Mouse (Mus musculus): Measurements from ENCODE around the gene Opalin. TPM values are rescaled to one million over a fixed set of nuclear protein-coding genes. Genes with fewer than 3 reads are reported as not detected.

Gene Opalin
- polyA plus RNA-seq, 1 experiment from 2014 or later: not detected

DNA sequence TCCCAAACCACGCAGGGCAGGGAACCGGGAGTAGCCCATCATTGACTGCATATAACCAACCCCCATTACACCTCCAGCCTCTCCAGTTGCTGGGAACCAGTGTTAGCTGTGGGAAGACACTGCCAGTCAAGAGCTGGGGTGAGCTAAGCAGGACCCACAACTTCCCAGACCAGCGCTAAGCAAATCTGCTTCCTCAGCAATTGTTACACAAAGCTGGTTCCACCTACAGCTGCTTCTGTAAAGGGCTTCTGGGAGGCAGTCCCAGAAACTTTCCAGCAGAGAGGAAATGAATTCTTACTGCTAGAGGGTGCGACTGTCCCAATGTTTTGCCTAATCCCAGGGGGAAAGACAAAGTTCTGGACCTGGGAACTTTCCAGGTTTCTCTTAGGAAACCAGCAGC lies 22.2 kb downstream of the Opalin start:
- H3K4me3 ChIP-seq: no peak overlapping the region
- H3K9me3 ChIP-seq: no peaks in the 10 kb centered on the region
- no peaks in the 10 kb centered on the region for H3K36me3 ChIP-seq
- no peak overlapping the region for H3K27ac ChIP-seq (replicated peaks)
- no peaks in the 10 kb centered on the region for H3K4me1 ChIP-seq
- no peak overlapping the region for H3K9ac ChIP-seq (replicated peaks)
- no peak overlapping the region for H3K4me2 ChIP-seq (replicated peaks)
- H3K27me3 ChIP-seq: no peaks in the 10 kb centered on the region
- no peak for ATAC-seq (replicated peaks)
- WGBS: 76% methylated on average over 4 of the region's 4 CpGs

DNA sequence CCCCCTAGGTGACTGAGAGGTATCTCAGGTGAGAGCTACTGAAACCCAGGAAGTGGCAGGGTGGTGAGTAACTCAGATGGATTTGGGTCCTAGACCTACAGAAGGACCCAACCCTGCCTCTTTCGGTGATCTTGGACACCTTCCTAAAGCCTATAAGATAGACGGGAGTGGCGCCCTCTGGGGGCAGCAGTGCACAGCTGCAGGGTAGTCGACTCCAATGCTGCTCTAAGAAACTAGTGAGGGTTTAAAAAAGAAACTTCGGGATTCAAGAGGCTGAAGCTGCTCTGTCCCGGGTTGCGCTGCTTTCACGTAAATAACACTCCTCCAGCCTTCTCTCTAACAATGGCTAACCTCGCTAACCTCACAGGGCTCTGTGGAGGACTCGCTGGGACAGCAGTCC lies 23.4 kb downstream of the Opalin start:
- no peaks in the 10 kb centered on the region for H3K36me3 ChIP-seq
- H3K27ac ChIP-seq (replicated peaks): no peak overlapping the region
- 42% methylated on average over 10 of the region's 10 CpGs for WGBS
- H3K4me2 ChIP-seq (replicated peaks): no peak overlapping the region
- H3K27me3 ChIP-seq: no peaks in the 10 kb centered on the region
- H3K4me3 ChIP-seq: no peak overlapping the region
- no peaks in the 10 kb centered on the region for H3K9me3 ChIP-seq
- H3K9ac ChIP-seq (replicated peaks): no peak overlapping the region
- no peak for ATAC-seq (replicated peaks)
- H3K4me1 ChIP-seq: no peaks in the 10 kb centered on the region

GRCm38 (mm10) chr19:41052247-41052646 lies 24.7 kb downstream of the Opalin start:
- Histone ChIP-seq H3K9me3 (no peaks in the 10 kb centered on the region), H3K27ac (replicated peaks) (no peak overlapping the region), H3K36me3 (no peaks in the 10 kb centered on the region), H3K4me1 (no peaks in the 10 kb centered on the region), H3K27me3 (no peaks in the 10 kb centered on the region), H3K9ac (replicated peaks) (no peak overlapping the region), H3K4me3 (no peak overlapping the region), H3K4me2 (replicated peaks) (no peak overlapping the region)
- WGBS: 74% methylated on average over 5 of the region's 5 CpGs
- no peak for ATAC-seq (replicated peaks)

DNA sequence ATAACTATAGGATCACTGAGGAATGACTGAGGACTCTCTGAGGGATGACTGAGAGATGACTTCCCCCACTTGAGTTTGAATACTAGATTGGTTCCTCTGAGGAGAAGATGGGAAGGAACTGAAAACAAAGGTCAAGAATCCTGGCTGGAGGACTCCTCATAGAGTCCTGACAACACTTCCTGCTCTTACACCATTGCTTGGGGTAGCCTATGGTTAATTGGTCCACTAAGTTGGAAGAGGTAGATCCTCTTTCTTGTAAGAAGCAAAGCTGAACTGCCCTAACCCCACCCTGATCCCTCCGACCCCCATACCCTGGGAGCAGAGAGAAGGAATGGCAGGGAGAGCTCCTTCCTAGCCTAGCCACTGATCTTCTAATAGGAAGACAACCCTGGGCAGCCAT lies 25.2 kb downstream of the Opalin start:
- H3K4me1 ChIP-seq: no peaks in the 10 kb centered on the region
- no peaks in the 10 kb centered on the region for H3K36me3 ChIP-seq
- no peak overlapping the region for H3K9ac ChIP-seq (replicated peaks)
- no peaks in the 10 kb centered on the region for H3K9me3 ChIP-seq
- no peak overlapping the region for H3K4me3 ChIP-seq
- no peak overlapping the region for H3K4me2 ChIP-seq (replicated peaks)
- no peaks in the 10 kb centered on the region for H3K27me3 ChIP-seq
- no peak overlapping the region for H3K27ac ChIP-seq (replicated peaks)
- WGBS: 93% methylated on average over 1 of the region's 1 CpGs
- no peak for ATAC-seq (replicated peaks)

- no peaks in the 10 kb centered on the region for H3K36me3 ChIP-seq
- H3K4me3 ChIP-seq: no peak overlapping the region
- 90% methylated on average over 3 of the region's 3 CpGs for WGBS
- no peaks in the 10 kb centered on the region for H3K9me3 ChIP-seq
- H3K27me3 ChIP-seq: no peaks in the 10 kb centered on the region
- H3K9ac ChIP-seq (replicated peaks): no peak overlapping the region
- H3K27ac ChIP-seq (replicated peaks): peak overlapping the region; percentile 50; the same call in 1 of the 2 replicates
- H3K4me2 ChIP-seq (replicated peaks): no peak overlapping the region
- ATAC-seq (replicated peaks): no peak
- no peaks in the 10 kb centered on the region for H3K4me1 ChIP-seq
These were observed 28.7 kb downstream of the Opalin start for GRCm38 (mm10) chr19:41048187-41048559.

- Histone ChIP-seq H3K36me3 (no peaks in the 10 kb centered on the region), H3K4me3 (no peak overlapping the region), H3K4me2 (replicated peaks) (no peak overlapping the region), H3K4me1 (no peaks in the 10 kb centered on the region), H3K9me3 (no peaks in the 10 kb centered on the region), H3K9ac (replicated peaks) (no peak overlapping the region), H3K27me3 (no peaks in the 10 kb centered on the region), H3K27ac (replicated peaks) (peak overlapping the region; percentile 50; the same call in 1 of the 2 replicates)
- WGBS: 68% methylated on average over 9 of the region's 9 CpGs
- ATAC-seq (replicated peaks): no peak
These were observed 29.3 kb downstream of the Opalin start for GRCm38 (mm10) chr19:41047437-41048186.

DNA sequence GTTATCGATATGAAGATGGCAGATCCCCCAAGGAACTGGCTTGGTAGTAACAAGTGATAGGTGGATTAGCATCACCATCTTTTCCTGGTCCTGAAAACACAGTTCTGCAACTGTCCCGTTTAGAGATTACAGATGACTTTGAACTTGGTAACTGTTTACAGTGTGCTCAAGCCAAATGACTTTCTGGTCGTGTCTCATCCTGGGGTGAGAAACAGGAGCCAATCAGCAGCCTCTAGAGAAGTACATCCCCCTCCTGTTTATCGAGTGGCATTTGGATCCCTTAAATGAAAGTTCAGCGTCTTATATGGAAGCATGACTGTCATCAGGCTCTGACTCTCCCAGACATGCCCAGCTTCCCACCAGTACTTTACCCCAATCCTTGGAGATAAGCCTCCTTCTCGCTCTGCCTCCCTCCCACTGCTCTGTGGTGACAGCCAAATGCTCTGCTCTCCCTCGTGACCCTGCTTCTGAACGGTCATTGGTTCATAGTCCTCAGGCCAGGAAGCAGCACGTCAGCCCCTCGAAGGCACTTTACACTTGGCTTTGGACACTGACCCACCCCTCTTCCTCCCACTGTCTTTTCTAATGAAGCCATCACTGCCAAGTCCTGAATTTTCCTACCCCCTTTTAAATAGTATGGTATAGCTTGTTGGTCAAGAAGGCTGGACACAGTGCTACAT lies 31.7 kb downstream of the Opalin start:
- no peaks in the 10 kb centered on the region for H3K27me3 ChIP-seq
- H3K9me3 ChIP-seq: no peaks in the 10 kb centered on the region
- ATAC-seq (replicated peaks): no peak
- no peak overlapping the region for H3K27ac ChIP-seq (replicated peaks)
- H3K4me3 ChIP-seq: no peak overlapping the region
- H3K4me1 ChIP-seq: no peaks in the 10 kb centered on the region
- 68% methylated on average over 10 of the region's 10 CpGs for WGBS
- no peaks in the 10 kb centered on the region for H3K36me3 ChIP-seq
- H3K9ac ChIP-seq (replicated peaks): no peak overlapping the region
- no peak overlapping the region for H3K4me2 ChIP-seq (replicated peaks)

DNA sequence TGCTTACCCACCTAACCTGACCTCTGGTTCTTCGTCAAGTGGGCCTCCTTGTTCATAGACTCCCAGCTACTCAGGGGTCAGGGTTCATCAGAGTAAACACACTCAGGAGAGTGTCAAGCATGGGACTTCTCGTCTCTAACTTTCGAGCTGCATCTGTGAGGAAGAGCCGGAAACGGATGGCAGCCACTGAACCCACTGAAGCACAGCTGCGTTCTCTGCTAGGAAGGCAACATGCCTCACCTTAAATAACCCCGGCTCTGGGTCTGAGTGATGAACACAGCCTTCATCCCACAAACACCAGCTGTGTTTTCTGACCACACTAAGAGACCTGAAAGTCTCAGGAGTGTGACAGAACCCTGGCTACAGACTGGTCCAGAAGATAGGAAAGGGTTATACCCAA lies 37.8 kb downstream of the Opalin start:
- no peak for ATAC-seq (replicated peaks)
- 93% methylated on average over 7 of the region's 7 CpGs for WGBS
- no peaks in the 10 kb centered on the region for H3K4me1 ChIP-seq
- H3K4me3 ChIP-seq: no peak overlapping the region
- no peak overlapping the region for H3K9ac ChIP-seq (replicated peaks)
- no peaks in the 10 kb centered on the region for H3K9me3 ChIP-seq
- no peak overlapping the region for H3K27ac ChIP-seq (replicated peaks)
- H3K4me2 ChIP-seq (replicated peaks): no peak overlapping the region
- H3K36me3 ChIP-seq: no peaks in the 10 kb centered on the region
- H3K27me3 ChIP-seq: no peaks in the 10 kb centered on the region

DNA sequence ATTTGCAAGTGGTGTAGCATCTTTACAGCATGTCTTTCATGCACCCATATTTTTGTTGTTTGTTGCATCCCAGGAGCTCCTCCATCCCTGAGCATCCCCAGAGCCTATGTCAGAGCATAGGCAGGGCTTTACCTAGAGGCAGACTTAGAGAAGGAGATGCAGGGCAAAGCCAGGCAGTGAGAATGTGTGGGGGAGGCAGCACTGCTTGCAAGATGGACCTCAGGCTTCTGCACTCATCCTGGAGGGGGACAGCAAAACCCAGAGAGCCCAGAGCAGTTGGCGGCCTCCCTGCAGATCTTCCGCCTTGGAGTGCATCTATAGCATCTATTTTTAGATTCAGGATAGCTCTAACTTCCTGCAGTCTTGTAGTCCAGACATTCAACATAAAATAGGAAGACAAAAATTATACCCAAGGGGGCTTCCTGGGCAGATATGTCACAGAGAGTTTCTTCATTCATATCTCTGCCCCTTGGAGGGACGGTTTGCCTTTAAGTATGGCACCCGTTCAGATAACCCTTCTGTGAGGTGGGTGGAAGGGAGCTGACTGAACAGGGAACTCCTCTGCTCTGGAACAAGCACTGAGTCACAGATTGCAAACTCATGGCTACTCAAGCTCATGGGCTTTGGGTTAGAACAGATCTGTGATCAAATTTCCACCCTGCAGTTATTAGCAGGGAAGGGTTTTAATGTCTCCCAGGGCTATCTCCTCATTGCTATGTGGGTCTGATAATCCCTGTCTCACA lies 40.9 kb downstream of the Opalin start:
- Histone ChIP-seq H3K4me3 (no peak overlapping the region), H3K4me1 (no peaks in the 10 kb centered on the region), H3K9ac (replicated peaks) (no peak overlapping the region), H3K27ac (replicated peaks) (no peak overlapping the region), H3K27me3 (no peaks in the 10 kb centered on the region), H3K36me3 (no peaks in the 10 kb centered on the region), H3K4me2 (replicated peaks) (no peak overlapping the region), H3K9me3 (no peaks in the 10 kb centered on the region)
- WGBS: 87% methylated on average over 4 of the region's 4 CpGs
- ATAC-seq (replicated peaks): no peak

- Histone ChIP-seq H3K9ac (replicated peaks) (no peak overlapping the region), H3K36me3 (no peaks in the 10 kb centered on the region), H3K9me3 (no peaks in the 10 kb centered on the region), H3K4me1 (no peaks in the 10 kb centered on the region), H3K27ac (replicated peaks) (no peak overlapping the region), H3K4me2 (replicated peaks) (no peak overlapping the region), H3K27me3 (no peaks in the 10 kb centered on the region), H3K4me3 (no peak overlapping the region)
- 79% methylated on average over 6 of the region's 6 CpGs for WGBS
- no peak for ATAC-seq (replicated peaks)
These were observed 45.0 kb downstream of the Opalin start for GRCm38 (mm10) chr19:41031869-41032268.

GRCm38 (mm10) chr19:41031009-41031408 lies 45.9 kb downstream of the Opalin start:
- no peaks in the 10 kb centered on the region for H3K9me3 ChIP-seq
- no peak overlapping the region for H3K4me3 ChIP-seq
- no peak overlapping the region for H3K9ac ChIP-seq (replicated peaks)
- no peak overlapping the region for H3K4me2 ChIP-seq (replicated peaks)
- H3K4me1 ChIP-seq: no peaks in the 10 kb centered on the region
- no peak for ATAC-seq (replicated peaks)
- no peak overlapping the region for H3K27ac ChIP-seq (replicated peaks)
- no peaks in the 10 kb centered on the region for H3K27me3 ChIP-seq
- WGBS: 86% methylated on average over 11 of the region's 11 CpGs
- no peaks in the 10 kb centered on the region for H3K36me3 ChIP-seq

DNA sequence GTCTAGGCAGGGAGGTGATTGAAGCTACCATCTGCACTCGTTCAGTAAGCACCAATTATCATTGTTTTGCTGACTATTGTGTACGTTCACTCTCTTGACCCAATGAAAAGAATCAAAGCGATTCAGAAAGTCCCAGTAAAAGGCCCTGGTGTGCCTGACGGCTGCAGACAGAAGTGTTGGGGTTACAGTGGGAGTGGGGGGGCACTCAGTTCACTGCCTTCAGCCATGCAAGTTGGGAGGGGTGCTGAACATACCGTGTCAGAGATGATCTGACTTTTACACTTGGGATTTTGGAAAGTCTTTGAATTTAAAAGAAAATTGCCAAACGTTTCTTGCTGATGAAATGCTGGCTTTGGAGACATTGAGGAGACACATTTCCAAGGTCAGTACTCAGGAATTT lies 46.8 kb downstream of the Opalin start:
- no peaks in the 10 kb centered on the region for H3K9me3 ChIP-seq
- WGBS: 25% methylated on average over 6 of the region's 6 CpGs
- H3K4me1 ChIP-seq: no peaks in the 10 kb centered on the region
- H3K9ac ChIP-seq (replicated peaks): no peak overlapping the region
- H3K27me3 ChIP-seq: no peaks in the 10 kb centered on the region
- H3K36me3 ChIP-seq: no peaks in the 10 kb centered on the region
- ATAC-seq (replicated peaks): no peak
- no peak overlapping the region for H3K4me3 ChIP-seq
- no peak overlapping the region for H3K4me2 ChIP-seq (replicated peaks)
- H3K27ac ChIP-seq (replicated peaks): no peak overlapping the region

All from forebrain, embryonic 15.5 days (tissue).